ENCODE assay signal across 20 mouse cellular contexts in genomic region chr15:82198342-82198741, GRCm38 (mm10). TPM values are rescaled to one million over a fixed set of nuclear protein-coding genes. Genes with fewer than 3 reads are reported as not detected.
DNase-seq lines count a peak whose midpoint lies in the region; ATAC-seq lines count a peak whose summit lies in the region.
"Had no signal": no experiment of that assay in that cellular context is flagged by ENCODE, and none has a peak within 500 bp of the region (broad histone marks: within the 10 kb centered on the region; RNA-seq: fewer than 3 reads in every experiment).

No protein-coding gene starts in this region.

- intact Hi-C loops in left cerebral cortex, postnatal 14 days (cut with DNase I), result no loop called here

- DNase-seq in 416B (ENCODE audit: low read depth), result peak; percentile 75
- DNase-seq in kidney, postnatal 14 days, result no peak
- DNase-seq in left cerebral cortex, postnatal 14 days (ENCODE audit: low spot score in 2 of 2), result no peak
- no peak for DNase-seq in layer of hippocampus, adult 9-10 months (ENCODE audit: low spot score)
- DNase-seq: adrenal gland, postnatal 10 days; adrenal gland, postnatal 36 days; cerebellum, adult 18-20 months; cerebellum, adult 9-10 months; embryo, embryonic 11 days; gastrocnemius, postnatal 25 days; heart, adult 2 months; heart, postnatal 14 days; heart, postnatal 4 days had no signal

- peak; percentile 76 for ATAC-seq in common myeloid progenitor, adult 5-6 weeks (replicated peaks; ENCODE audit: low read depth, poor library complexity, severe bottlenecking)
- peak; percentile 66 for ATAC-seq in megakaryocyte, adult 5-6 weeks (ENCODE audit: poor library complexity, severe bottlenecking)
- ATAC-seq: forebrain, embryonic 15.5 days; Patski had no signal

RNA-seq across cellular contexts. Expression of gene Shisa8, which starts 14.3 kb away (rescaled TPM):
- 3.1 and 4.8 TPM in 2 replicates for total RNA-seq in common myeloid progenitor, adult 5-6 weeks (2017)
- total RNA-seq in megakaryocyte, adult 5-6 weeks (2015), result 0.14 TPM in 1 of 2 replicates, not detected in the other
- total RNA-seq in megakaryocyte, adult 5-6 weeks (2017), result not detected in 2 replicates
- 1 to 10 TPM; 4.1 to 4.7 TPM for total RNA-seq in left cerebral cortex, postnatal 14 days (2021)
- total RNA-seq: gastrocnemius, adult 8-10 months; gastrocnemius, postnatal 25 days had no signal

RNA-seq across cellular contexts. Expression of gene Tnfrsf13c, which starts 25.8 kb away (rescaled TPM):
- 2.7 and 5.9 TPM in 2 replicates for total RNA-seq in common myeloid progenitor, adult 5-6 weeks (2017)
- 1.8 and 2.7 TPM in 2 replicates for total RNA-seq in megakaryocyte, adult 5-6 weeks (2015)
- total RNA-seq in megakaryocyte, adult 5-6 weeks (2017), result 1.0 and 1.5 TPM in 2 replicates
- under 1 TPM; 0.27 to 0.35 TPM for total RNA-seq in left cerebral cortex, postnatal 14 days (2021)
- total RNA-seq: gastrocnemius, adult 8-10 months; gastrocnemius, postnatal 25 days had no signal

RNA-seq across cellular contexts. Expression of gene Cenpm, which starts 46.2 kb away (rescaled TPM):
- total RNA-seq in common myeloid progenitor, adult 5-6 weeks (2017), result 19.4 and 30.6 TPM in 2 replicates
- total RNA-seq in megakaryocyte, adult 5-6 weeks (2015), result 20.3 and 32.9 TPM in 2 replicates
- total RNA-seq in megakaryocyte, adult 5-6 weeks (2017), result 10.0 and 19.5 TPM in 2 replicates
- total RNA-seq in left cerebral cortex, postnatal 14 days (2021), result 1 to 10 TPM; 3.3 to 5.0 TPM
- total RNA-seq: gastrocnemius, adult 8-10 months had no signal

RNA-seq across cellular contexts. Expression of gene Srebf2, which starts 51.4 kb away (rescaled TPM):
- 42.8 and 64.3 TPM in 2 replicates for total RNA-seq in common myeloid progenitor, adult 5-6 weeks (2017)
- 39.0 and 40.7 TPM in 2 replicates for total RNA-seq in megakaryocyte, adult 5-6 weeks (2015)
- 39.8 and 40.7 TPM in 2 replicates for total RNA-seq in megakaryocyte, adult 5-6 weeks (2017)
- 100 to 1,000 TPM; 173 to 195 TPM for total RNA-seq in left cerebral cortex, postnatal 14 days (2021)

RNA-seq across cellular contexts. Expression of gene 1500009C09Rik, which starts 53.9 kb away (rescaled TPM):
- total RNA-seq in common myeloid progenitor, adult 5-6 weeks (2017), result not detected in 2 replicates
- total RNA-seq in megakaryocyte, adult 5-6 weeks (2015), result not detected in 2 replicates
- not detected in 2 replicates for total RNA-seq in megakaryocyte, adult 5-6 weeks (2017)
- 100 to 1,000 TPM; 104 TPM for total RNA-seq in left cerebral cortex, postnatal 14 days (2021)
- total RNA-seq: CH12.LX; G1E; gastrocnemius, adult 8-10 months; gastrocnemius, postnatal 25 days; heart, adult 2 months; heart, postnatal 14 days; heart, postnatal 4 days had no signal
